8 mouse cellular contexts compared by ENCODE assay signal in genomic region chr8:111933348-111934076, GRCm38 (mm10). TPM values are rescaled to one million over a fixed set of nuclear protein-coding genes. Genes with fewer than 3 reads are reported as not detected.
DNase-seq lines count a peak whose midpoint lies in the region; ATAC-seq and TF ChIP-seq lines count a peak whose summit lies in the region.

TSS of gene Tmem231 (minus strand) at chr8:111933881.

- TF ChIP-seq POLR2A in MEL (IDR thresholded peaks at IDR 0.05; ENCODE audit: control insufficient read depth in 1 of 2, insufficient read depth in 1 of 2, low read depth in 1 of 2, low read length in 2 of 2, poor library complexity in 1 of 2), result no peak
- TF ChIP-seq POLR2A in lung, adult 2 months (IDR thresholded peaks at IDR 0.05; ENCODE audit: borderline replicate concordance, extremely low read depth, low read depth, low read length), result no peak; the same call in 1 of the 2 replicates

- peak in 1 of 3 experiments; percentile 3; a peak in 1 of 6 replicates for TF ChIP-seq CTCF in MEL (IDR thresholded peaks at IDR 0.05 in 2 of 3, conservative IDR thresholded peaks at IDR 0.05 in 1 of 3; ENCODE audit: control insufficient read depth in 1 of 3, insufficient read depth in 1 of 3, low read depth in 2 of 3, low read length in 3 of 3, poor library complexity in 1 of 3, severe bottlenecking in 1 of 3)
- TF ChIP-seq CTCF in lung, adult 2 months (IDR thresholded peaks at IDR 0.05; ENCODE audit: insufficient read depth, low read length), result no peak

- intact Hi-C loops in heart, postnatal 14 days (cut with DNase I), result no loop called here

- H3K27me3 ChIP-seq in MEL (ENCODE audit: control insufficient read depth in 1 of 2, insufficient read depth in 2 of 2, low read length in 2 of 2), result no peaks in the 10 kb centered on the region
- H3K27me3 ChIP-seq in forebrain, embryonic 15.5 days, result no peaks in the 10 kb centered on the region

- no peaks in the 10 kb centered on the region for H3K79me2 ChIP-seq in MEL (ENCODE audit: control insufficient read depth, insufficient read depth, low read length, poor library complexity)

- peak; percentile 100 for ATAC-seq in forebrain, embryonic 15.5 days (replicated peaks)
- peak; percentile 99 for ATAC-seq in neutrophil, adult 5-6 weeks (ENCODE audit: extremely low read depth, insufficient number of reproducible peaks, low FRiP score, poor library complexity, severe bottlenecking)

- TF ChIP-seq RAD21 in MEL (IDR thresholded peaks at IDR 0.05; ENCODE audit: low read depth, low read length), result no peak

- H3K4me3 ChIP-seq in MEL (ENCODE audit: control insufficient read depth in 1 of 2, insufficient read depth in 1 of 2, low read depth in 2 of 2, low read length in 2 of 2), result peak within 1 kb of the TSS; percentile 70 to 88
- peak within 1 kb of the TSS; percentile 90 for H3K4me3 ChIP-seq in forebrain, embryonic 15.5 days
- peak within 1 kb of the TSS; percentile 64 for H3K4me3 ChIP-seq in lung, adult 2 months (replicated peaks; ENCODE audit: extremely low read depth, low read depth, low read length)

- WGBS in forebrain, embryonic 15.5 days, result under 1% methylated on average over 53 of the region's 53 CpGs
- WGBS in lung, adult 2 months, result 2% methylated on average over 53 of the region's 53 CpGs

- H3K4me2 ChIP-seq in forebrain, embryonic 15.5 days (replicated peaks), result peak within 1 kb of the TSS; percentile 86

- H3K9me3 ChIP-seq in MEL (replicated peaks; ENCODE audit: insufficient read depth, low read length), result no peaks in the 10 kb centered on the region
- H3K9me3 ChIP-seq in forebrain, embryonic 15.5 days, result no peaks in the 10 kb centered on the region

- H3K36me3 ChIP-seq in MEL (ENCODE audit: control insufficient read depth in 1 of 2, insufficient read depth in 2 of 2, low read length in 2 of 2), result peaks cover 0 to 20% of the 10 kb centered on the region in 2 experiments; a peak in 2 of 4 replicates
- no peaks in the 10 kb centered on the region for H3K36me3 ChIP-seq in forebrain, embryonic 15.5 days

- H3K4me1 ChIP-seq in MEL (ENCODE audit: control insufficient read depth in 1 of 2, insufficient read depth in 2 of 2, low read length in 2 of 2), result peaks cover 2 to 18% of the 10 kb centered on the region in 2 experiments; a peak in 3 of 4 replicates
- peaks cover 15% of the 10 kb centered on the region for H3K4me1 ChIP-seq in forebrain, embryonic 15.5 days
- H3K4me1 ChIP-seq in lung, adult 2 months (ENCODE audit: control insufficient read depth, insufficient read depth, low read length), result no peaks in the 10 kb centered on the region

- peak; percentile 97 for DNase-seq in MEL (ENCODE audit: low read depth, low spot score)
- DNase-seq in cerebellum, adult 11-12 months, result peak; percentile 94
- DNase-seq in heart, postnatal 14 days, result peak; percentile 85
- peak; percentile 90 to 94 for DNase-seq in layer of hippocampus, adult 18-20 months (ENCODE audit: low spot score in 2 of 2)
- DNase-seq in lung, adult 2 months, result peak; percentile 84
- DNase-seq in testis, postnatal 14 days (ENCODE audit: low spot score), result peak; percentile 90

- H3K27ac ChIP-seq in MEL (ENCODE audit: control insufficient read depth, low read depth, low read length), result peak within 1 kb of the TSS; percentile 20; the same call in 1 of the 2 replicates
- peak within 1 kb of the TSS; percentile 95 for H3K27ac ChIP-seq in forebrain, embryonic 15.5 days (replicated peaks)

- H3K9ac ChIP-seq in MEL (ENCODE audit: control insufficient read depth, low read depth, low read length, poor library complexity, severe bottlenecking), result peak within 1 kb of the TSS; percentile 64
- peak within 1 kb of the TSS; percentile 90 for H3K9ac ChIP-seq in forebrain, embryonic 15.5 days (replicated peaks)

- no peak for TF ChIP-seq EP300 in MEL (IDR thresholded peaks at IDR 0.05; ENCODE audit: low read depth in 1 of 2, low read length in 2 of 2)

TF ChIP-seq in MEL, 35 proteins besides CTCF, POLR2A, EP300 and RAD21:
- TF ChIP-seq MAZ (IDR thresholded peaks at IDR 0.05; ENCODE audit: low read depth, low read length) (no peak), ELF1 (IDR thresholded peaks at IDR 0.05; ENCODE audit: low read depth, low read length) (peak; percentile 59), MEF2A (IDR thresholded peaks at IDR 0.05; ENCODE audit: extremely low read depth, insufficient replicate concordance, low read depth, low read length, poor library complexity, severe bottlenecking) (no peak), E2F4 (IDR thresholded peaks at IDR 0.05; ENCODE audit: borderline replicate concordance, low read depth, low read length) (no peak), MAX (IDR thresholded peaks at IDR 0.05; ENCODE audit: low read length) (no peak), CHD1 (IDR thresholded peaks at IDR 0.05; ENCODE audit: low read depth, low read length) (no peak), POLR2AphosphoS5 (IDR thresholded peaks at IDR 0.05; ENCODE audit: borderline replicate concordance, low read depth, low read length) (no peak), NELFE (IDR thresholded peaks at IDR 0.05; ENCODE audit: low read depth, low read length) (peak; percentile 30; the same call in 1 of the 2 replicates), HCFC1 (IDR thresholded peaks at IDR 0.05; ENCODE audit: low read depth, low read length) (peak; percentile 64), ZNF384 (IDR thresholded peaks at IDR 0.05; ENCODE audit: low read depth, low read length) (peak; percentile 46), ETS1 (IDR thresholded peaks at IDR 0.05; ENCODE audit: low read depth, low read length) (no peak), MYC (IDR thresholded peaks at IDR 0.05; ENCODE audit: low read depth, low read length) (peak; percentile 59; the same call in 1 of the 2 replicates), MXI1 (IDR thresholded peaks at IDR 0.05; ENCODE audit: low read depth, low read length) (peak; percentile 89), GABPA (IDR thresholded peaks at IDR 0.05; ENCODE audit: low read depth, low read length) (no peak), CHD2 (IDR thresholded peaks at IDR 0.05; ENCODE audit: low read length) (peak; percentile 48), UBTF (IDR thresholded peaks at IDR 0.05; ENCODE audit: borderline replicate concordance, insufficient read depth, low read depth, low read length) (no peak), MYB (IDR thresholded peaks at IDR 0.05; ENCODE audit: low read depth, low read length) (no peak), NRF1 (IDR thresholded peaks at IDR 0.05; ENCODE audit: insufficient read depth, low read depth, low read length, poor library complexity, severe bottlenecking) (peak; percentile 45; the same call in 1 of the 2 replicates), TBP (IDR thresholded peaks at IDR 0.05; ENCODE audit: low read depth, low read length) (0 out of 2 replicates have a peak, but pooled peaks have one; percentile 10), TCF12 (IDR thresholded peaks at IDR 0.05; ENCODE audit: low read depth, low read length) (no peak), JUND (IDR thresholded peaks at IDR 0.05; ENCODE audit: low read depth, low read length) (no peak), USF2 (IDR thresholded peaks at IDR 0.05; ENCODE audit: borderline replicate concordance in 1 of 2, insufficient read depth in 1 of 2, low read depth in 1 of 2, low read length in 2 of 2) (no peak), POLR2AphosphoS2 (IDR thresholded peaks at IDR 0.05; ENCODE audit: low read length) (no peak), SIN3A (IDR thresholded peaks at IDR 0.05; ENCODE audit: low read length) (peak; percentile 62)

RNA-seq across cellular contexts. Expression of gene Tmem231, which starts in this region (rescaled TPM):
- total RNA-seq in MEL (2012; rRNA removed), result 0.85 and 0.95 TPM in 2 replicates
- polyA plus RNA-seq in MEL (2012; ENCODE audit: insufficient read depth in 1 of 2, insufficient read length in 2 of 2, low read depth in 1 of 2, low replicate concordance in 2 of 2, missing spikeins in 1 of 2), result 1 to 10 TPM in 1 of 2 experiments, not detected in 1; 2.5 TPM
- 14.6 and 16.6 TPM in 2 replicates for polyA plus RNA-seq in forebrain, embryonic 15.5 days (2015; fragmentation: Nextera tagmentation; extraction: Ambion mirVana)
- 1 to 10 TPM; 1.7 to 2.0 TPM for total RNA-seq in heart, postnatal 14 days (2021)
- total RNA-seq in layer of hippocampus, adult 18-20 months (2021), result 10 to 100 TPM; 12.4 to 14.8 TPM
- 8.0 and 8.2 TPM in 2 replicates for polyA plus RNA-seq in lung, adult 2 months (2012; rRNA removed)
- 0.47 and 1.2 TPM in 2 replicates for total RNA-seq in neutrophil, adult 5-6 weeks (2017)

Comparison
In these comparisons a context has a peak if more than half of its experiments do, and no peak if none do; other contexts are left out.
1. Peak in every context shown above with its lines: DNase-seq, ATAC-seq, H3K4me3 ChIP-seq and H3K27ac ChIP-seq.